Mouse (Mus musculus) kidney, embryonic 14.5 days (tissue): ENCODE measurements at regions not wholly inside any gene's neighbourhood (a gene's known extent, or its start where the extent isn't known, plus 50 kb on each side); places are given as distances from the start of the nearest gene placed in this dataset.
"Not testable (repeated sequence)": the region's sequence is repeated elsewhere in the genome, so short reads cannot be mapped to it uniquely, and the experiment has no call there.

ENCODE experiments used
- ATAC-seq: fragments of 200-750 bp; cut with Nextera tagmentation; 2 replicates; pipeline ENCODE4 v1.8.0; 2017; ENCODE audit warnings: moderate number of reproducible peaks, mild to moderate bottlenecking, moderate TSS enrichment, moderate library complexity; ENCODE audit not compliant: low FRiP score, low TSS enrichment
- H3K27ac ChIP-seq: fragments of 300-500 bp; sonication (generic); 2 replicates; pipeline ENCODE4 v1.5.1; 2014; ENCODE audit warnings: low read depth, mild to moderate bottlenecking, low read length, moderate library complexity, mixed read lengths
- H3K27me3 ChIP-seq: fragments of 300-500 bp; sonication (generic); 2 replicates; pipeline ENCODE4 v1.6.1; 2014; ENCODE audit warnings: mild to moderate bottlenecking, low read length; ENCODE audit not compliant: control insufficient read depth, insufficient read depth
- H3K36me3 ChIP-seq: fragments of 300-500 bp; sonication (generic); 2 replicates; pipeline ENCODE4 v1.6.1; 2014; ENCODE audit warnings: low read length, mixed read lengths; ENCODE audit not compliant: control insufficient read depth, insufficient read depth
- H3K4me1 ChIP-seq: fragments of 300-500 bp; sonication (generic); 2 replicates; pipeline ENCODE4 v1.6.1; 2014; ENCODE audit warnings: low read length, mixed read lengths; ENCODE audit not compliant: control insufficient read depth, insufficient read depth
- H3K4me2 ChIP-seq: fragments of 300-500 bp; sonication (generic); replicated peaks from 2 replicates; pipeline ENCODE4 v1.6.1; 2014; ENCODE audit warnings: low read depth, mild to moderate bottlenecking, low read length
- H3K4me3 ChIP-seq: fragments of 300-500 bp; sonication (generic); 2 replicates; pipeline ENCODE4 v1.5.1; 2014; ENCODE audit warnings: mild to moderate bottlenecking, low read length
- H3K9ac ChIP-seq: fragments of 300-500 bp; sonication (generic); 2 replicates; pipeline ENCODE4 v1.6.1; 2014; ENCODE audit warnings: low read depth, mild to moderate bottlenecking, low read length, moderate library complexity
- H3K9me3 ChIP-seq: fragments of 300-500 bp; sonication (generic); 2 replicates; pipeline ENCODE4 v1.6.1; 2016; ENCODE audit warnings: low read length; ENCODE audit not compliant: control insufficient read depth
- WGBS: fragments of 180-500 bp; shearing (Covaris S2); extraction: QIAGEN DNeasy Blood & Tissue Kit; methylation state at CpG from one replicate; pipeline ENCODE4 v1.1.7; 2014; 5-methylcytosine and 5-hydroxymethylcytosine counted together

DNA sequence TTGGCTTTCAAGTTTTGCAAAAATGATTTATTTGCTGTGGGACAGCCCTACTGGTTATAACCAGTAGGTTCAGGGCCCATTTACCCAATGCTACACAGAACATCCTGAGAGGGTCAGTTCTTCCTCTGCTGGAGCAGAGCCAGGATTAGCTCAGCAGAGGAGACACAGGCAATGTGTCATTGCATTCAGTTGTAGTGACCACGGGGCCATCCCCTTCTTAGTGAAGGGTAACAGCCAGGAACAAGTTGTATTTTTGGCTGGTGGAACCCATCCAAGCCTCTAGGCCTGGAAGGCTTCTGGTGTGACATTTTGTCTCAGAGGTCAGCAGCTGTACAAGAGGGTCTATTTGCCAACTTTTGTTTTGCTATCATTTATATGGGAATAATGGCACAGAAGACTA lies 120.6 kb upstream of the Dlgap1 start:
- H3K4me2 ChIP-seq = no peak overlapping the region
- H3K4me3 ChIP-seq = no peak overlapping the region
- H3K27me3 ChIP-seq = no peaks in the 10 kb centered on the region
- WGBS = 63% methylated on average over 1 of the region's 1 CpGs
- H3K36me3 ChIP-seq = no peaks in the 10 kb centered on the region
- no peak overlapping the region for H3K27ac ChIP-seq
- no peak for ATAC-seq
- no peaks in the 10 kb centered on the region for H3K4me1 ChIP-seq
- H3K9me3 ChIP-seq = no peaks in the 10 kb centered on the region
- H3K9ac ChIP-seq = no peak overlapping the region

- ATAC-seq = no peak
- no peak overlapping the region for H3K4me2 ChIP-seq
- no peaks in the 10 kb centered on the region for H3K36me3 ChIP-seq
- no peak overlapping the region for H3K4me3 ChIP-seq
- no peaks in the 10 kb centered on the region for H3K4me1 ChIP-seq
- no peak overlapping the region for H3K27ac ChIP-seq
- H3K9ac ChIP-seq = no peak overlapping the region
- H3K27me3 ChIP-seq = no peaks in the 10 kb centered on the region
- 24% methylated on average over 1 of the region's 1 CpGs for WGBS
- H3K9me3 ChIP-seq = no peaks in the 10 kb centered on the region
Observed at GRCm38 (mm10) chr17:69850075-69850474, 118.8 kb upstream of the Dlgap1 start.

- not testable (repeated sequence) for H3K9me3 ChIP-seq, H3K4me3 ChIP-seq, H3K9ac ChIP-seq, H3K36me3 ChIP-seq, H3K4me2 ChIP-seq, ATAC-seq, H3K27me3 ChIP-seq, H3K4me1 ChIP-seq, H3K27ac ChIP-seq
- 85% methylated on average over 8 of the region's 8 CpGs for WGBS
Observed at GRCm38 (mm10) chr17:69879958-69880357, 88.9 kb upstream of the Dlgap1 start.

DNA sequence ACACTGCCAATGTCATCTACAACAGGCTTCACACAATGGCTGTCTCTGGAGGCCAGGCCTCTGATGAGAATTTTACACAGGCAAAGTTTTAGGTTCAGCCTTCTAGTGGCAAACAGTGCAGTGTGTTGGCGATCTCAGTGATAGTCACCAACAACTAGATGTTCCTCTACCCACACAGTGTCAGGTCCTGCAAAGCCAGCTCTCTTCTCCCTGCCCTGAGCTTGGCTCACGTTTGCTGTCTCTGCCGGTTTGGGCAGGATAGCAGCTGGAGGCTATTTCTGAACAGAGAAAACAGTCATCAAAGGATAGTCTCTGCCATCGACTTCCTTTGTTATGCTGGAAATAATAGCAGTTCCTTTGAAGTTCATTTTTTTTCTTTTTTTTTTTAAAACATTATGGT lies 74.9 kb upstream of the Dlgap1 start:
- 59% methylated on average over 4 of the region's 4 CpGs for WGBS
- H3K4me3 ChIP-seq = no peak overlapping the region
- H3K4me2 ChIP-seq = no peak overlapping the region
- no peaks in the 10 kb centered on the region for H3K9me3 ChIP-seq
- no peaks in the 10 kb centered on the region for H3K4me1 ChIP-seq
- ATAC-seq = no peak
- no peak overlapping the region for H3K27ac ChIP-seq
- no peaks in the 10 kb centered on the region for H3K36me3 ChIP-seq
- no peaks in the 10 kb centered on the region for H3K27me3 ChIP-seq
- no peak overlapping the region for H3K9ac ChIP-seq
